ENCODE assay signal across 9 mouse cellular contexts in the genomic region with DNA sequence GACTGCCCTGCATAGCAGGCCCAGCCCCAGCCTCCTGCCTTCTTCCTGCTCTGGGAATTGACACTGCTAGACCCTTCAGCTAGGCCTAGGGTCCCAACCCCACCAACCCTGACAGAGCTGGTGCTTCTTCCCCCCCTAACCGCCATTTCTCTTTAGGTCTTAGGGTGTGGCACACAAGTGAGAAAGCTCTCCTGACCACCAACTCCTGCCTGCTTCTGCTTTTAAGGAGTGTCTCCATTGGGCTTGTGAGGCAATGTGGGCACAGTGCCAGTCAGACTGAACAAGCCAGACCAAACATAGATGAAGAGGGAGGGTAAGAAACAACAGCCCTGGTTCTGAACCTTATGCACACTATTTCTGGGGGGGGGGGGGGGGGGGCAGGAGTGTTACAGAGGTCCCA. TPM values are rescaled to one million over a fixed set of nuclear protein-coding genes. Genes with fewer than 3 reads are reported as not detected.
A peak's percentile ranks its signal among the peaks of the same experiment; 100 is the strongest.
DNase-seq lines count a peak whose midpoint lies in the region; ATAC-seq lines count a peak whose summit lies in the region.
"Had no signal": no experiment of that assay in that cellular context is flagged by ENCODE, and none has a peak within 500 bp of the region (broad histone marks: within the 10 kb centered on the region; RNA-seq: fewer than 3 reads in every experiment).

No protein-coding gene starts in this region.

- no peak overlapping the region for H3K4me3 ChIP-seq in midbrain, embryonic 10.5 days
- H3K4me3 ChIP-seq in midbrain, embryonic 15.5 days = no peak overlapping the region
- H3K4me3 ChIP-seq in embryonic facial prominence, embryonic 15.5 days (replicated peaks) = no peak overlapping the region
- H3K4me3 ChIP-seq in neural tube, embryonic 15.5 days (replicated peaks) = no peak overlapping the region

- H3K27me3 ChIP-seq in midbrain, embryonic 10.5 days (ENCODE audit: low read depth, poor library complexity, severe bottlenecking) = no peaks in the 10 kb centered on the region
- H3K27me3 ChIP-seq in midbrain, embryonic 15.5 days (replicated peaks) = no peaks in the 10 kb centered on the region
- H3K27me3 ChIP-seq in embryonic facial prominence, embryonic 15.5 days = no peaks in the 10 kb centered on the region
- H3K27me3 ChIP-seq in neural tube, embryonic 15.5 days (replicated peaks) = no peaks in the 10 kb centered on the region

- no peak overlapping the region for H3K9ac ChIP-seq in midbrain, embryonic 15.5 days
- H3K9ac ChIP-seq in embryonic facial prominence, embryonic 15.5 days = no peak overlapping the region
- H3K9ac ChIP-seq in neural tube, embryonic 15.5 days (replicated peaks) = no peak overlapping the region

- peaks cover 80% of the 10 kb centered on the region for H3K4me1 ChIP-seq in midbrain, embryonic 10.5 days
- H3K4me1 ChIP-seq in midbrain, embryonic 15.5 days = 0 out of 2 replicates have a peak, but pooled peaks cover 3% of the 10 kb centered on the region
- H3K4me1 ChIP-seq in embryonic facial prominence, embryonic 15.5 days = peaks cover 62% of the 10 kb centered on the region
- peaks cover 13% of the 10 kb centered on the region for H3K4me1 ChIP-seq in neural tube, embryonic 15.5 days

- H3K9me3 ChIP-seq in midbrain, embryonic 10.5 days (replicated peaks) = no peaks in the 10 kb centered on the region
- H3K9me3 ChIP-seq in midbrain, embryonic 15.5 days = no peaks in the 10 kb centered on the region
- H3K9me3 ChIP-seq in embryonic facial prominence, embryonic 15.5 days (replicated peaks) = no peaks in the 10 kb centered on the region
- H3K9me3 ChIP-seq in neural tube, embryonic 15.5 days (replicated peaks) = no peaks in the 10 kb centered on the region

- no peak overlapping the region for H3K4me2 ChIP-seq in midbrain, embryonic 15.5 days
- H3K4me2 ChIP-seq in embryonic facial prominence, embryonic 15.5 days (replicated peaks) = no peak overlapping the region
- H3K4me2 ChIP-seq in neural tube, embryonic 15.5 days = no peak overlapping the region

- DNase-seq in midbrain, embryonic 10.5 days (ENCODE audit: low spot score) = no peak
- DNase-seq in kidney, postnatal 25 days = peak; percentile 60 to 65
- no peak for DNase-seq in cerebellum, adult 11 months
- DNase-seq in frontal cortex, postnatal 36 days (ENCODE audit: low spot score in 2 of 2) = no peak

- H3K27ac ChIP-seq in midbrain, embryonic 10.5 days (replicated peaks) = peak overlapping the region; percentile 67
- H3K27ac ChIP-seq in midbrain, embryonic 15.5 days = no peak overlapping the region
- peak overlapping the region; percentile 80; the same call in 1 of the 2 replicates for H3K27ac ChIP-seq in embryonic facial prominence, embryonic 15.5 days (replicated peaks)
- no peak overlapping the region for H3K27ac ChIP-seq in neural tube, embryonic 15.5 days (replicated peaks)

- WGBS in midbrain, embryonic 10.5 days = 74% methylated on average over 1 of the region's 1 CpGs
- WGBS in midbrain, embryonic 15.5 days = 68% methylated on average over 1 of the region's 1 CpGs
- WGBS in embryonic facial prominence, embryonic 15.5 days = 71% methylated on average over 1 of the region's 1 CpGs
- WGBS in neural tube, embryonic 15.5 days = 87% methylated on average over 1 of the region's 1 CpGs

- ATAC-seq in midbrain, embryonic 15.5 days (replicated peaks) = no peak
- ATAC-seq in embryonic facial prominence, embryonic 15.5 days (ENCODE audit: insufficient number of reproducible peaks, low FRiP score, low TSS enrichment, low read depth) = no peak
- peak; percentile 21 for ATAC-seq in megakaryocyte progenitor cell, adult 5-6 weeks (replicated peaks; ENCODE audit: poor library complexity)
- no peak for ATAC-seq in neural tube, embryonic 15.5 days (ENCODE audit: low FRiP score)

- peaks cover 4% of the 10 kb centered on the region for H3K36me3 ChIP-seq in midbrain, embryonic 10.5 days
- no peaks in the 10 kb centered on the region for H3K36me3 ChIP-seq in midbrain, embryonic 15.5 days (replicated peaks)
- no peaks in the 10 kb centered on the region for H3K36me3 ChIP-seq in embryonic facial prominence, embryonic 15.5 days
- H3K36me3 ChIP-seq in neural tube, embryonic 15.5 days = no peaks in the 10 kb centered on the region

RNA-seq across cellular contexts. Expression of a gene that starts 3.1 kb away (rescaled TPM):
- 1.0 and 1.6 TPM in 2 replicates for polyA plus RNA-seq in midbrain, embryonic 10.5 days (2016; fragmentation: Nextera tagmentation; extraction: Ambion mirVana)
- 1.2 and 1.4 TPM in 2 replicates for polyA plus RNA-seq in midbrain, embryonic 15.5 days (2015; fragmentation: Nextera tagmentation; extraction: Ambion mirVana)
- 19.6 and 23.0 TPM in 2 replicates for polyA plus RNA-seq in embryonic facial prominence, embryonic 15.5 days (2015; fragmentation: Nextera tagmentation; extraction: Ambion mirVana)
- total RNA-seq in megakaryocyte progenitor cell, adult 5-6 weeks (2015) = 4.9 and 8.7 TPM in 2 replicates
- 2.8 and 8.2 TPM in 2 replicates for total RNA-seq in megakaryocyte progenitor cell, adult 5-6 weeks (2017)
- polyA plus RNA-seq in neural tube, embryonic 15.5 days (2015; fragmentation: Nextera tagmentation; extraction: Ambion mirVana) = 2.2 and 8.1 TPM in 2 replicates

RNA-seq across cellular contexts. Expression of a gene that starts 9.0 kb away (rescaled TPM):
- polyA plus RNA-seq in midbrain, embryonic 10.5 days (2016; fragmentation: Nextera tagmentation; extraction: Ambion mirVana) = 1.00 and 1.3 TPM in 2 replicates
- polyA plus RNA-seq in midbrain, embryonic 15.5 days (2015; fragmentation: Nextera tagmentation; extraction: Ambion mirVana) = 1.0 and 1.1 TPM in 2 replicates
- 1.6 and 2.6 TPM in 2 replicates for polyA plus RNA-seq in embryonic facial prominence, embryonic 15.5 days (2015; fragmentation: Nextera tagmentation; extraction: Ambion mirVana)
- total RNA-seq in megakaryocyte progenitor cell, adult 5-6 weeks (2015) = 0.57 and 1.0 TPM in 2 replicates
- 0.37 and 1.2 TPM in 2 replicates for total RNA-seq in megakaryocyte progenitor cell, adult 5-6 weeks (2017)
- 0.68 and 3.1 TPM in 2 replicates for polyA plus RNA-seq in neural tube, embryonic 15.5 days (2015; fragmentation: Nextera tagmentation; extraction: Ambion mirVana)
- total RNA-seq: left cerebral cortex, postnatal 14 days had no signal

RNA-seq across cellular contexts. Expression of a gene that starts 30.3 kb away (rescaled TPM):
- polyA plus RNA-seq in midbrain, embryonic 10.5 days (2016; fragmentation: Nextera tagmentation; extraction: Ambion mirVana) = 51.9 and 52.1 TPM in 2 replicates
- polyA plus RNA-seq in midbrain, embryonic 15.5 days (2015; fragmentation: Nextera tagmentation; extraction: Ambion mirVana) = 52.1 and 53.1 TPM in 2 replicates
- 32.9 and 38.1 TPM in 2 replicates for polyA plus RNA-seq in embryonic facial prominence, embryonic 15.5 days (2015; fragmentation: Nextera tagmentation; extraction: Ambion mirVana)
- total RNA-seq in megakaryocyte progenitor cell, adult 5-6 weeks (2015) = 19.1 and 24.5 TPM in 2 replicates
- 155 and 199 TPM in 2 replicates for total RNA-seq in megakaryocyte progenitor cell, adult 5-6 weeks (2017)
- polyA plus RNA-seq in neural tube, embryonic 15.5 days (2015; fragmentation: Nextera tagmentation; extraction: Ambion mirVana) = 39.0 and 40.5 TPM in 2 replicates

RNA-seq across cellular contexts. Expression of a gene that starts 30.4 kb away (rescaled TPM):
- polyA plus RNA-seq in midbrain, embryonic 10.5 days (2016; fragmentation: Nextera tagmentation; extraction: Ambion mirVana) = 30.6 and 31.8 TPM in 2 replicates
- 22.4 and 25.7 TPM in 2 replicates for polyA plus RNA-seq in midbrain, embryonic 15.5 days (2015; fragmentation: Nextera tagmentation; extraction: Ambion mirVana)
- polyA plus RNA-seq in embryonic facial prominence, embryonic 15.5 days (2015; fragmentation: Nextera tagmentation; extraction: Ambion mirVana) = 21.4 and 23.9 TPM in 2 replicates
- total RNA-seq in megakaryocyte progenitor cell, adult 5-6 weeks (2015) = 12.3 and 23.3 TPM in 2 replicates
- total RNA-seq in megakaryocyte progenitor cell, adult 5-6 weeks (2017) = 16.0 and 17.7 TPM in 2 replicates
- polyA plus RNA-seq in neural tube, embryonic 15.5 days (2015; fragmentation: Nextera tagmentation; extraction: Ambion mirVana) = 19.7 and 22.0 TPM in 2 replicates

RNA-seq across cellular contexts. Expression of a gene that starts 44.6 kb away (rescaled TPM):
- polyA plus RNA-seq in midbrain, embryonic 10.5 days (2016; fragmentation: Nextera tagmentation; extraction: Ambion mirVana) = 0.12 and 0.21 TPM in 2 replicates
- 0.03 and 0.10 TPM in 2 replicates for polyA plus RNA-seq in midbrain, embryonic 15.5 days (2015; fragmentation: Nextera tagmentation; extraction: Ambion mirVana)
- 0.54 and 0.57 TPM in 2 replicates for polyA plus RNA-seq in embryonic facial prominence, embryonic 15.5 days (2015; fragmentation: Nextera tagmentation; extraction: Ambion mirVana)
- 2.6 and 5.5 TPM in 2 replicates for total RNA-seq in megakaryocyte progenitor cell, adult 5-6 weeks (2015)
- total RNA-seq in megakaryocyte progenitor cell, adult 5-6 weeks (2017) = 1.6 and 5.1 TPM in 2 replicates
- polyA plus RNA-seq in neural tube, embryonic 15.5 days (2015; fragmentation: Nextera tagmentation; extraction: Ambion mirVana) = 0.12 and 5.0 TPM in 2 replicates

Comparison
In these comparisons a context has a peak if more than half of its experiments do, and no peak if none do; other contexts are left out.
1. H3K27ac ChIP-seq: peak in midbrain, embryonic 10.5 days (single experiment) and embryonic facial prominence, embryonic 15.5 days (single experiment); none in midbrain, embryonic 15.5 days (single experiment) and neural tube, embryonic 15.5 days (single experiment).
2. DNase-seq: peak in kidney, postnatal 25 days (2 of 2); none in midbrain, embryonic 10.5 days (single experiment), cerebellum, adult 11 months (single experiment) and frontal cortex, postnatal 36 days (0 of 2).